Mouse (Mus musculus) thymus, postnatal 10 days (tissue): ENCODE data around the gene Pbxip1.
A peak's percentile ranks its signal among the peaks of the same experiment; 100 is the strongest.

Experiments used
- DNase-seq, 2 experiments: peaks; one replicate each; pipeline ENCODE4 v3.0.0; 2021; ENCODE audit warnings: low spot score in 2 of 2

The Pbxip1 gene

GRCm38 (mm10) chr3:89436176-89437113 lies at the start of gene Pbxip1:
TSS of gene Pbxip1 (plus strand) at chr3:89436706.
- peak; percentile 54 to 62 for DNase-seq

GRCm38 (mm10) chr3:89387632-89388031 lies 48.9 kb upstream of the Pbxip1 start:
- DNase-seq: no peak

DNA sequence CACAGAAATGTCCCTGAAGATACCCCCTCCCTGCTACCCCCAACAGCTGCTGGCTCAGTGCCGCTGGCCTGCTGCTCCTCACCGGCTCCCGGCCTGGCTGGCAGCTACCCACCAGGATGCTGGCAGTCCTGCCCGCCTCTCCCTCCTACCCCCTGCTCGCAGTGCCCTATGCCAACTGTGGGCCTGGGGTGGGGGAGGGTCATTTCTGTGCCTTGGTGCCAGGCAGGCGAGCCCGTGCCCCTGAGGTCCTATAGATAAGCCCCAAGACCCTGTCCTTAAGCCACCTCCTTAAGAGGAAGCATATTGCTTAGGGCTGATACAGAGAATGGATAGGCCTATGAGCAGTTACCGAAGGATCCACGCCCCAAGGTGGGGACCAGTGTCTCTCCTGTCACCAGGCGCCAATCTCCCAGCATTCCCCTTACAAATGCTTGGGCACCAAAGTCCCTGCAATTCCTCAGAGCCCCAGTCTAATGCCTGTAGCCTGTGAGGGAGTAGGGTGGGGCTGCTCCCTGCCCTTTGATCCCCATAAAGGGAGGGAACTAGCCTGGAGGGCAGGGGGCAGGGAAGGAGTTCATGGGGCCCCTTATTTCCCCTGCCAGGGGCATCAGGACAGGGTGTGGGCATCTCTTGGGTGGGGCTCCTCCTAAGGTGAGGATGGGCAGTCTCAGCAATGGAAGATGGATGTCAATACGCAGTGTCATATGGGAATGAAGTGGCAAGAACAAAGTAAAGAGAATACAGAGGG lies 48.2 kb upstream of the Pbxip1 start:
- no peak for DNase-seq

DNA sequence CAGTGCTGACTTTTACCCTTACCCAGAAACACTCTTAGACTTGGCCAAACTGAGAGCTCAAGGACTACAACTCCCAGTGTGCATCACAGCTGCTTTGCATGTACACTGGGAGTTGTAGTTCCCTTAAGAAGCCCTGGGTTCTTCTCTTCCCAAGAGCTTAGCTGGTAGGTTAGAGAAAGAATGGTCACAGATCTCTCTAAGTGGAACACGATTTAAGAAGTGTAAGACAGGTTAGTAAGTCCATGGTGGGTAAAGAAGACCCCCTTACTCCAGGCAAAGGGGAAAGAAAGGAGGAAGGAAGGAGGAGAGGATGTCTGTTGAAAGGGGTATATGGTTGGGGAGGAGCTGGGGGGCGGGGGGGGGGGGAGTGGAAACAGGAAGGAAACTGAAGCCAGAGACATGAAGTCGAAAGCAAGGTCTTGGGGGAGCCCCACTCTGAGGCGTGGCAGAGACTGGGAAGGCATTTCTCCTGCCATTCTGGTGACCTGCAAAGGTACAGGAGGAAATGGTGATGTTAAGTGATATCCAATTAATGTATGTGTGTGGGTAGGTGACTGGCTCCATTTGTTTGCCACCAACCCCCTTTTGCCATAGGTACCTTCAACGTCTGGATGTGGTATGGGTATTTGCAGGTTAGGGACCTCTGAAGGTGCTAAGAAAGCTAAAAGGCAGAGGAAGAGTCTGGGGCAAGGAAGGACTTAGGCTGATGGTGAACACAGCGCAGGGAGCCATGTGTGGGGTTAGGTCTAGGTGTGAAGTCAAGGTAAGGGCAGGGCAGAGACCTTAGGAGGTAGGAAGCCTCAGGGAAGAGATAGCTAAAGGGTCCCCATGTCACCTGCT lies 47.4 kb upstream of the Pbxip1 start:
- no peak for DNase-seq

GRCm38 (mm10) chr3:89390111-89390515 lies 46.4 kb upstream of the Pbxip1 start:
- no peak for DNase-seq

DNA sequence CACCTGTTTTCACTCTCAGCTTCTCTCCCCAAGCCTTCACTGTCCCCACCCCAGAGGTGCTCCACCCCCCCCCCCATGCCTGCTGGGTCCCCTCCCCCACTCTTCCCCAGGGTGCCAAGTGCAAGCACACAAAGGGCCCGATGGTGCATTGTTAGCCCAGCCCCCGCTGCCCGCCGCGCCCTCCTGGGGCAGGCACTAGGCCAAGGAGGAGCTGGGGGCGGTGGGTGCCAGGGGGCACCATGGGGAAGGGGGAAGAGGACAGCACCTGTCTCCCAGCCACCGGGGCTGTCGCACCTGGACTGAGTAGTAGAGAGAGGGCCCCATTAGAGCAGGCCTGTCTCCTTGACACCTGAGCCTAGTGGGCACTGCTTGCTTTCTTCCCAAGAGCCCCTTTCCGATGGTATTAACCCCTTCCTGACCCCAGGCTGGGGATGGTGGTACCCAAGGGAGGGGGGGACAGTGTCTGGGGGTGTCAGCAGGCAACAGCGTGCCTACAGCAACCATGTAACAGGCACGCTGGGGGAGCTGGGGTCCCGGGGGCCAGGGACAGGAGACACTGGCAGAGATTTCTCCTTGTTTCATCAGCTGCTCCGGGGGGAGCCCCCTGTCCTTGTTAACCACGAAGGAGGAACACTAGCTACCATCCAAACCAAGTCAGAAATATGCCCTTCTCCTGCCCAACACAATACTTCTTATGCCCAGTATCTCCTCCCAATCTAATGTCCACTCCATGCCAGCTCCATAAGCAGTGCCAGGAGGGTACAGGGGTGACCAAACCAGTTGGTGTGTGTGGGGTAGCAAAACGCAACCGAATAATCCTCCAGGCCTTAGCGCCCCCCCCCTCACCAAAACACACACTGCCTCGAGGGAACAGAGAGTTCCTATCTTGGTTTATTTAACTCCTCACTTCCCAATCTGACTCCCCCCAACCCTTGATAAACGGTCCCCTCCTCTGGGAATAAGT lies 45.5 kb upstream of the Pbxip1 start:
- DNase-seq: no peak

GRCm38 (mm10) chr3:89391663-89392511 lies 44.6 kb upstream of the Pbxip1 start:
- no peak for DNase-seq

- DNase-seq: no peak
These were observed 43.6 kb upstream of the Pbxip1 start for GRCm38 (mm10) chr3:89392871-89393311.

DNA sequence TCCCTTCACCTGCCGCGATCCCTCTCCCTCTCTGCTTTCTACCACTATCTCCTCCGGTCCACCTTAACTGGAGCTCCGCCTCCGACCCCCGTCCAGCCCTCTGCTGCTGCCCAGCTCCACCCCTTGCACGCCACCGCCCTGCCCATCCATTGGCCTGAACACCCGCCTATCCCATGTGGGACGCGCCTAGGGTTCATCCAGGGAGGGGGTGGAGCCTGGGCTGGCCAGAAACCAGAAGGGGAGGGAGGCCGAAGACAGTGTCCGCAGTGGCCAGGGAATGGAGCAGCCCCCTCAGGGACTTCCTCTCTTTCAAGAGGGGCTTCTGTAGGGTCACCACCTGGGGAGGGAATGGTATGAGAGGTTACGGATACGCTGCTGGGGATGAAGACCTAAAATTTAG lies 42.9 kb upstream of the Pbxip1 start:
- peak in 1 of 2 experiments; percentile 66 for DNase-seq

- DNase-seq: peak in 1 of 2 experiments; percentile 19
These were observed 42.3 kb upstream of the Pbxip1 start, which contains the start of gene Zbtb7b for GRCm38 (mm10) chr3:89394006-89394893. TSS of gene Zbtb7b (minus strand) at chr3:89394776.

- DNase-seq: no peak
These were observed 41.6 kb upstream of the Pbxip1 start for GRCm38 (mm10) chr3:89394894-89395256.

DNA sequence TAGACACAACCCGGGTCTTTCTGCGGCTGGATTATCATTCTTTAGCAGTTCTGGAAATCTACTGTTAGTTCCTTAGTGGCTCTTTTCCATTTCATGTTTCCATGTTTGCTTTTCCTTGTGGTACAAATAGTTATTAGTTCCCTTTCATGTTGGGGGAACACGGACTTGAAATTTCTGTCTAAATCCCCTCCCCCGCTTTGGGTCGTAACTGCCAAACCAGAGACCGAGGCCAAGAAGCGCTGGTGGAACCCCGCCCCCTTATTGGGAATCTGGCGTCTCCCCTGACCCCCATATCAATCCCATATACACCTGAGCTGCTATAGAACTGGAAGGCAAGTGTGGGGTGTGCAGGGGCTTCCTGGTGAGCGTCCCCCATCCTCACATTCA lies 41.1 kb upstream of the Pbxip1 start:
- DNase-seq: no peak

GRCm38 (mm10) chr3:89395806-89396653 lies 40.5 kb upstream of the Pbxip1 start:
- DNase-seq: peak; percentile 70 to 78

GRCm38 (mm10) chr3:89396654-89397005 lies 39.9 kb upstream of the Pbxip1 start:
- no peak for DNase-seq

DNA sequence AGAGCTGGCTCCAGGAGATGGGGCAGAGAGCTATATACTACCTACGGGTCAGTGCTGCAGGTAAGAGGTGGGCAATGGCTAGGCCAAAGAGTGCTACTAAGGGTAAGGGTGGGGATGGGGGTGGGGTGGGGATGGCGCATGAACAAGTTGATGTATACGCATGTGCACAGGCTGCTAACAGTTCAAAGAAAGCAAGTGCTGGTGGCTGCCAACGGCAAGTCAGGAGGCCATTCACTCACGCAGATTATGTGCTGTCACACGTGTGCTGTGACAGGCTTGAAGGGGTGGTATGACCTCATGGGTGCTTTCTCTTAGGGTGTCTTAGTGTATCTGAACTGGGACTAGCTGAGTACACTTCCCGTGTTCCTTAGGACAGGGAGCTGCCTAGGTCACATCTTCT lies 35.2 kb upstream of the Pbxip1 start:
- no peak for DNase-seq

- no peak for DNase-seq
These were observed 33.8 kb upstream of the Pbxip1 start, which contains the start of gene Lenep for GRCm38 (mm10) chr3:89402693-89403092. TSS of gene Lenep (minus strand) at chr3:89402793.

- DNase-seq: no peak
These were observed 29.6 kb upstream of the Pbxip1 start for GRCm38 (mm10) chr3:89406887-89407286.

GRCm38 (mm10) chr3:89408448-89408847 lies 28.1 kb upstream of the Pbxip1 start:
- no peak for DNase-seq
